Mouse (Mus musculus) adrenal gland, postnatal 10 days (tissue): ENCODE data around the gene Gm10392. TPM values are rescaled to one million over a fixed set of nuclear protein-coding genes. Genes with fewer than 3 reads are reported as not detected.
A peak's percentile ranks its signal among the peaks of the same experiment; 100 is the strongest.

Experiments used
- DNase-seq: peaks from one replicate; pipeline ENCODE4 v3.0.0; 2021; ENCODE audit warnings: mixed read lengths
- total RNA-seq, 2 experiments: library from RNA; stranded (reverse); gene quantifications; 2 replicates each; pipeline ENCODE4 v1.2.3; 2021

Gene Gm10392
- total RNA-seq, 2 experiments from 2014 or later, result not detected

DNA sequence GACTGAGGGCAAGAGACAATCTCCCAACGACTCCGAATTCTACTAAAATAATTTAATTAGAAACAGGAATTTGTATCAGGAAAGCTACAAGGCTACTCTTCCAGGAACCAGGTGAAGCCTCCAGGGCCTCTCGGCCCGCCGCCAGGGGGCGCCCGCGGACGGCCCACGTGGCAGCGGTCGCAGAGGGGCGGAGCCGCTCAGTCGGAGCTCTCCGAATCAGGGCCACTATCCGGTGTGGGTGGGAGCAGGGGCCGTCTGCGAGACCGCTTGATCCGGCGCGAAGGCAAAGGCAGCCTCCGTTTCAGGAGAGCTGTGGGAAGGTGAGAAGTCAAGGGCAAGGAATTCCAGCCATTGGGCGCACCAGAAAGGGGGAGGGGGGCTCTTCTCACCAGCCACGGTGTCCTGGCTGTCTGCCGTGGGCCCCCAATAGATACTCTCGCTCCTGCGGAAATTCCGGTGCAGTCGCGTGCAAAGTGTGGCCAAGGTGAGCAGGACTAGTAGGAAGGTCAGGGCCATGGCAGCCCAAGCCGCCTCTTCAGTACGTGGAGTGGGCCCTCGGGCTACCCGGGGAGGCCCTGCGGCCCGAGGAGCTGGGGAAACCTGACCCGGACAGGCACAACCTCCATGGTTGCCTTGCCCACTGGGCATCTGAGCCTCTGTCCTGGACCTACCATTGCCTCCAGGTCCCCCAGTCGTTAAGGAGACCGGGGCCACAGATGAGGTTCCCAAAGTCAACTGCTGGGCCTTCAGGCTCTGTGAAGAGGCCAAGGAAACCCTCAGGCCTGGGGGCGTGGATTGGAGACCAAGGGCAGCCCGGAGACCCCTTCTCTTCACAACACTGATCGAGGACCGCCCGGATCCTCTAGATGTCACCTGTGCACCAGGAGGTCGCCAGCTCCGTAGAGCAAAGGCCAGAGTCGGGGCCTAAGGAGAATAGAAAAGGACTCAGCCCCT is 10.7 kb downstream of the Gm10392 start:
- peak; percentile 94 for DNase-seq

DNA sequence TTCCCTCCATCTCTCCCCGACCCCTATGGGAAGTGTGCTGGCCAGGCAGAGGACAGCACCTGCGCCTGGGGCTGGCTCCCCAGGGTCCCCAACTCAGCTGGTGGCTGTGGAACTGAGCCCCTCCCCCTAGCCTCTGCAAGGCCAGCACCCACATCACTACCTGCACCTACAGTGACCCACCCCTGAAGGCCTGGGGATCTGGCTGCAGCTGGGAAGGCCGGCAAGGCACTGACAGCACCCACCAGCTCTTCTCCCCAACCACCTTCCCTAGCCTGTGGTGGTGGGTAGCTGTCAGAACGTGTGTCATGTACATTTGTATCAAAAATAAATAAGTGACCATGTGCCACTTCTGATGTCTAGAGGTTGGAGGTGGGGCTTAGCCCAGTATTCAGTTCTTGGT is 11.6 kb downstream of the Gm10392 start:
- DNase-seq, result no peak

DNA sequence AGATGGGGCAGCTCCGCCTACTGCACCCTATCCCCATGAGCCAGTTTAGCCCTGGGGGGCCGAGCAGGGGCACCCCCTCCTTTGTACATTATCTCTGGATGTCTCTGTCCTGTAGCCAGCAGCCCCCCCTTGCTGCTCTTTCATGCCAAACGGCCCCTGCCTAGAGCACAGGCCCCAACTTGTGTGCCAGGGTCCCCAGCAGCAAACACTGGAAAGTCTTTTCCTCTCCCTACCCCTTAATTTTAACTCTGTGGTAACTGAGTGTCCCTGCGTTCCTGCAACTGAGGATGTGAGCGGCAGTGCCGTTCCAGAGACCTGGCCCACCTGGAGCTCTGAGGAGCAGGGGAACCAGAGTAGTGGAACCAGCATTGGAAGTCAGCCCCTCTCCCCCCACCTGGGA is 12.1 kb downstream of the Gm10392 start:
- no peak for DNase-seq

- no peak for DNase-seq
Measured at GRCm38 (mm10) chr11:77506273-77506672, 12.7 kb downstream of the Gm10392 start.

DNA sequence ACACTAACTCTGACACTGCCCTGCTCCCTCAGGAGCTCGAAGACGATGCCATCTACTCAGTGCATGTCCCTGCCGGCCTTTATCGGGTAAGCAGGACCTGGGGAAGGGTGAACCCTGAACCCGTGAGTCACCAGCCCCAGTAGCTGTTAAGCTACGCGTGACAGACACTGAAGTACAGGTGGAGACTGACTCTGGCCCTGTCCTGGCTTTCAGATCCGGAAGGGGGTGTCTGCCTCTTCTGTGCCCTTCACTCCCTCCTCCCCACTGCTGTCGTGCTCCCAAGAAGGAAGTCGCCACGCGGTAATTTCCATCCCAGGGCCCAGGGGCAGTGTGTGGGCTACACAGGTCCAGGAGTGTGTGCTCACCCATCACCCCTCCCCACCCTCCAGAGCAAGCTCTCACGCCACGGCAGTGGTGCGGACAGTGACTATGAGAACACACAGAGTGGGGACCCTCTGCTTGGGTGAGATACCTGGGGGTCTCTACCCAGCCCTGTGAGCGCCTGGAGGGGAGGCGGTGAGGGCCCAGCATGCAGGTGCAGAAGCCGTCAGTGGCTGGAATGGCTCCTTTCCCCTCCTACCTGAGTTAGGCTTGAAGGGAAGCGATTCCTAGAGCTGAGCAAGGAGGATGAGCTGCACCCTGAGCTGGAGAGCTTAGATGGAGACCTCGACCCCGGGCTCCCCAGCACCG is 13.6 kb downstream of the Gm10392 start:
- DNase-seq, result no peak

DNA sequence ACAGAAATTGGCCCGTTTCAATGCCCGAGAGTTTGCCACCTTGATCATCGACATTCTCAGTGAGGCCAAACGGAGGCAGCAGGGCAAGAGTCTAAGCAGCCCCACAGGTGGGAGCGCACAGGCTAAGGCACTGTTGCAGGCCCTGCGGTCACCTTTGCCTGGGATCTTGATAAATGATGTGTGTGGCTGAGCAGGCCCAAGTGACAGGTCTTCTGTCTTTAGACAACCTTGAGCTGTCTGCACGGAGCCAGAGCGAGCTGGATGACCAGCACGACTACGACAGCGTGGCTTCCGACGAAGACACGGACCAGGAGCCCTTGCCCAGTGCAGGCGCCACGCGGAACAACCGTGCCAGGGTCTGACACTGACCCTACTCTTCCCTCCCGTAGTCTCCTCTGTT is 14.6 kb downstream of the Gm10392 start:
- DNase-seq, result no peak

GRCm38 (mm10) chr11:77503511-77503910 is 15.5 kb downstream of the Gm10392 start:
- no peak for DNase-seq

GRCm38 (mm10) chr11:77502481-77502880 is 16.5 kb downstream of the Gm10392 start:
- DNase-seq, result no peak

DNA sequence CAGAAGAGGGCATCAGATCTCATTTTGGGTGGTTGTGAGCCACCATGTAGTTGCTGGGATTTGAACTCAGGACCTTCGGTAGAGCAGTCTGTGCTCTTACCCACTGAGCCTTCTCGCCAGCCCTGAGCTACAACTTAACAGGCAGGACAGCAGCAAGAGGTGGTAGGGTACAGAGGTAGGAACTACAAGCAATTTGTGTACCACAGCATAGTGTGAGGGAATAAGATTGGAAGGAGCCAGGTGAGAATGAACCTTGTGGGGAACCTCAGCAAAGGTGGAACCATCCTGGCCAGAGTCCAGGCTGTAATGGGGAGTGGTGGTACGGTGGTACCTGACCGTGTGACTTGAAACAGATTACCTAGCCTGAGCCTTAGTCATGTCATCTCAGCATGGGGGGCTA is 17.0 kb downstream of the Gm10392 start:
- DNase-seq, result no peak

DNA sequence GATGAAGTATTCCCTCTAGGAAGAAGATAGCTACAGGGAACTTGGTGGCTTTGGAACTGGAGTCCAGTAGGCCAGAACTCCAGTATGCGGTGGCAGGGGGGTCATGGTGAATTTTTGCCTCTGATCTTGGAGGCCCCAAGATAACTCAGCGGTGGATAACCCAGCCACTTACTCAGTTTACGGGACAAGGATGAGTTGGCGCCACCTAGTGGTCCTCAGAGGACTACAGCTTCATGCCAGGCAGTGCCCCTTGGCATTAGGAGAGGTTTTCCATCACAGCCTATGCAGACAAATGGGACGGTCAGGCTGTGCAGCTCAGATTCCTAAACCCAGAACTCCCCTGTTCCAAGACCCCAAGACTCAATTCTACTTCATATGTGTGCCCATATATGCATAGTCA is 17.6 kb downstream of the Gm10392 start:
- DNase-seq, result peak; percentile 84

- DNase-seq, result no peak
Measured at GRCm38 (mm10) chr11:77500361-77501325, 18.4 kb downstream of the Gm10392 start.

DNA sequence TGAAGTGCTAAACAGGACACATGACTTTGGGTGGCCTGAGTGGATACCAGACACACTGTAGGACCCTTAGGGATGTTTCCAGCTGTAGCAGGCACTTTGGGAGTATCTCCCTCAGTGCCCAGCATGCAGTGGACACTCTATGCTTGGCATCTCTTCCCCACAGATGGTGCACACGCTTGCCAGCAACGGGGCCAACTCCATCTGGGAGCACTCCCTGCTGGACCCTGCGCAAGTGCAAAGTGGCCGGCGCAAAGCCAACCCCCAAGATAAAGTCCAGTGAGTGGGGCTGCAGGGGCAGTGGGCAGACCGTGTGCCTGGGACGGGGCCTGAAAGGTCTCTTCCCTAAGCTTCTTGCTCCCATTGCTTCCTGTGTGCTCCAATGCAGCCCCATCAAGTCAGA is 19.6 kb downstream of the Gm10392 start:
- no peak for DNase-seq

DNA sequence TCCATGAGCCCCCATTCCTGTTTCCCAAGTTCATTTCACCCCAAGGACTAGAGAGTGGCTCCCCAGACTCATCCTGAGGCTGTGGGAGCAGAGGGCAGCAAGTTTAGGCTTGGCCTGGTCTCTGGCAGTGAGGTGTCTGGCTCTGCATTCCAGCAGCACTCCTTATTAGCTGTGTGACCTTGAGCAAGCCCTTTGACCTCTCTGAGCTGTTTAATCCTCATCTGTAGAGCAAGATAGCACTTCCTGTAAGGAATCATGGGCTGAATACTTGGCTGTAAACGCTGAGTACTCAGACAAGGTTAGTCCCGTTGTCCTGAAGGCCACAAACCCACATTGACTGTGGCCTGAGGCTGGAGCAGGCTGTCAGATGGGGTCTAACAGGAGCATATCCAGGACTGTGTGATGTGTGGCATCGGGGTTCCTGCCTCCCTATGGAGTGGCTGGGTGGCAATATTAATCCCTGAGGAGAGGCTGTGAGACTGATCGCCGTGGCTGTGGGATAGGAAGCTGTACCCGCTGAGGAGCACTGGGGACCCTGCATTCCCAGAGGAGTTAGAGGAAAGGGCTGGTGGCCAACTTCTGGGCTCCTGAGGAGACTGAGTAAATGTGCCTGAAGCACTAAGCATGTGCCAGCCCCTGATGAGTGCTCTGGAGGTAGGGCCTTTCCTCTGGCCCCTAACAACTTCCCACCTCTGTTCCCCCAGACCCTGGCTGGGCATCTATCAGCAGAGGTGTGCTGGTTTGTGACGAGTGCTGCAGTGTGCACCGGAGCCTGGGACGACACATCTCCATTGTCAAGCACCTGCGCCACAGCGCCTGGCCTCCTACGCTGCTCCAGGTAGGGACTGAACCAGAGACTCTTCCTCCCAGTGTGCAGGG is 20.5 kb downstream of the Gm10392 start:
- no peak for DNase-seq

DNA sequence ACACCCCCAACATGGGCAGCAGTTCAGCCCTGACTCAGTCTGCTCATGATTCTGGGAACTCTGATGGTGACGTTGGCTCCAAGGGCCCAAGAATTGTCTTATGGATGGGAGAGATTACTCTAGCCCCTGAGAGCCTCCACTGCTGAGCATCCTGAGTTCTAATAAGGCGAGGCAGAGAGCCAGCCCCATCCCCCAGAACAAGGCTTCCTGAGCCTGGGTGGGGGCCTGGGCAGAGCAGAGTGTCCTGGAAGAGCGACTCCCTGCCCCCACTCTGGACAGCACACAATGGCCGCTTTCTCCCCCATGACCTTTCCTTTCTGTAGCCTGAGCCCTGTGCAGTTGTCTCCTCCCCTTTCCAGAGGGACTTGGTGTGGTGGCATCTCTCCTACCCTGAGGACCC is 21.1 kb downstream of the Gm10392 start:
- no peak for DNase-seq

DNA sequence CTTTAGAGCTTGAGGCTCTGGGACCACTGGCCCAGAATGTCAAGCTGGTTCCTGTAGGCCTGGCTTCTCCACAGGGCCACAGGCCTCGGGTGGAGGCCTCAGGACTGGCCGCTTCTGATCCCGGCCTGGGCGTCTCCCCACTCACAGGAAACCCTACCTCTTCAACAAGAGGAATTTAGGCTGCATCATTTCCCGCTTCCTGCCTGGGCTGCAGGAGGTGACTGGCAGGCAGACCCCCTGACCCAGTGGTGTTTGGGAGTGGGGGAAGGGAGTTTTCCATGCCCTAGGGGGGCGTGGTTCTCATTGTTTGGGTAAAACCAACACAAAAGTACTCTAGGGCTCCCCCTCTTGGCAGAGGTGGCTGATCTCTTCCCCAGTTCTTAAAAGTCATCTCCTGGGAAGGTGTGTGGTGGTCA is 21.6 kb downstream of the Gm10392 start:
- DNase-seq, result peak; percentile 73

- DNase-seq, result peak; percentile 1
Measured at GRCm38 (mm10) chr11:77495507-77495906, 23.5 kb downstream of the Gm10392 start.

DNA sequence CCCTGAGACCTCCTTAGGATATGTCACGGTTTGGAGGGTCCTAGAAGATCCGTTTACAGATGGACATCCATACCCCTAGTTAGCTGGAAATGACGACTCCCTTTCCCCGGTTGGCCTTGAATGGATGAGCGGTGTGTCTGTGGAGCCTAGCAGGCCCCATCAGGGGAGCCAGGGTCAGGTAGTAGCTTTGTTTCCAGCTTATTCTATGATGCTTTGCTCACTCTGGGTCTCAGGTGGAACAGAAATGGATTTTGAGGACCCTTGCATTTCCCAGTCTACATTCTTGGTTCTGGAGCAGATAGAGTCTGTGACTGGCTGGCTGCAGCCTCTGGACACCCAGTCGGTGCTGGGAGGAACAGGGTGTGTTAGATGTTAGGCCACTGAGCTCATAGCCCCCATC is 24.2 kb downstream of the Gm10392 start:
- DNase-seq, result peak; percentile 1

GRCm38 (mm10) chr11:77494344-77494676 is 24.7 kb downstream of the Gm10392 start:
- DNase-seq, result no peak

DNA sequence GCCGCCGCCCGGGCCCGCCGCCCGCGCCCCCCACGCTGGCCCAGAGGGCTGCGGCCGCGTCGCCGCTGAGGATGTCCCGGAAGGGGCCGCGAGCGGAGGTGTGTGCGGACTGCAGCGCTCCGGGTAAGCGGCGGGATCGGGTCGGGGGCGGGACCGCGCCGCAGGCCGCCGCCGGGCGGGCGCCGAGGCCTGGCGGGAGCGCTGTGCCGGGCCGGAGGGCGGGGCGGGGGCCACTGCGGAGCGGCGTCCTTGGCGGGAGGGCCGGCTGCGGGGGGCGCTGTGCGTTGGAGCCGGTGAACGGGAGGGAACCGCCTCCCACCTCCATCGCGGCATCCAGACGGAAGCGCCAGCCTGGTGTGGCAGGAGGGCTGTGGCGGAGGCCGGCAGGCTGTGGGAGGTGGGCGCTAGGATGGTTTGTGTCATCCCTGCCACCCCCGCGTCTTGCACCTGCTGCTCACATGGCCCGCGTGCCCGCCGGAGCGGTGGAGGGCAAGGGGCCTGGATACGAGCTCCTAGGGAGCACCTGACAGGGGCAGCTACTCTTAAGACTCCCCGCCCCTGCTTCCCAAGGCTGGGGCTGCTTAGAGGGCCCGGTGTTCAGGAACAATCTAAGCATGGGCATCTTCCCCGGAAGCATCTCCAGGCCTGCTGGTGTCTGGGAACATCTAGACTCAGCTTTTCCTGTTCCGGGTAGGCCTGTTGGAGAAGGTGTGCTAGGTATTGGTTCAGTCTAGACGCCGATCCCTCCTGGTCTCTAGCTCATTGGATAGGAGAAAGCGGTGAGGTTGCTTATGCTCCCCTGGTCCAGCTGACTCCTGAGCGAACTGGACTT is 25.3 kb downstream of the Gm10392 start, which contains the start of gene Git1:
TSS of gene Git1 (plus strand) at position 51 of the 832 bp plus-strand sequence.
- DNase-seq, result peak; percentile 73

- peak; percentile 98 for DNase-seq
Measured at GRCm38 (mm10) chr11:77492911-77493332, 26.1 kb downstream of the Gm10392 start.
